Mouse (Mus musculus) gastrocnemius, postnatal 10 days (tissue): ENCODE data around the gene Fndc1. TPM values are rescaled to one million over a fixed set of nuclear protein-coding genes. Genes with fewer than 3 reads are reported as not detected.

Source experiments
- DNase-seq: peaks from one replicate; pipeline ENCODE4 v3.0.0; 2021; ENCODE audit warnings: mixed read lengths
- long read RNA-seq, 2 experiments: library from polyadenylated mRNA; stranded (forward); transcript quantifications; one replicate each; pipeline ENCODE4 v2.0.0; 2021
- total RNA-seq, 2 experiments: library from RNA; stranded (reverse); gene quantifications; 2 replicates each; pipeline ENCODE4 v1.2.3; 2021

The Fndc1 gene
- 100 to 1,000 TPM; 149 to 184 TPM for total RNA-seq
- long read RNA-seq, experiment 1, partial matches to known transcripts: 38 of 101 reads
- long read RNA-seq, experiment 1, other reads (novel, unspliced or antisense): 63 of 101 reads
- long read RNA-seq, experiment 2, full-length matches to known transcripts: 1 of 61 reads
- long read RNA-seq, experiment 2, partial matches to known transcripts: 32 of 61 reads
- long read RNA-seq, experiment 2, other reads (novel, unspliced or antisense): 28 of 61 reads

DNA sequence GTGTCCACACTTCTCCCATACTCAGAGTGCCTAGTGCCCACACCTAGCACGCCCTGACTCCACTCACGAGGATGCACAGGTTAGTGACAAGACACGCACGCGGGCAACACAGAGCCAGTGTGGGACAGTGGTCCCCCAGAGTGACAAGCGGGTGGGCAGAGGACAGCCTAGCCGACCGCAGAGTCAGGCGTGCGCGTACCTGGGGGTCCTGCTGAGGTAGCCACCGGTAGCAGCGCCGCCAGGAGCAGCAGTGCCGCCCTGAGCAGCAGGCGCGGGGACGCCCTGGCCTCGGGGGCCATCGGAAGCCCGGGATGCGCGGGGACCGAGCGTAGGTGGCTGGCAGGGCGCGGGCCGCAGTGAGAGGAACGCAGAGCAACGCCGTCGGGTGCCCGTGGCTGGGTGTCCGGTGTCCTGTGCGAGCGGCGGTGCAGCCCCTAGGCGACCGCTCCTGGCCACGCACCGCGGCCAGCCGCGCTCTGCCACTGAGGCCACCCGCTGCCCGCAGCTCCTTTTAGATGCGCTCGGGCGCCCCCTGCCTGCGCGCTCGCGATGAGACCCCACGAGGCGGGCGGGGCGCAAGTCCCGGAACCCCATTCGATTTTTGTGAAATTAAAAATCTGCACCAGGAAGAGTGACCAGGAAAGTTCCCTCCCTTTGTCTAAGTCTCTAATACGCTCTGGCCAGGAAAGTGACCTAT, at the start of gene Fndc1:
Gene Fndc1 (minus strand): TSS at position 484 of the 697 bp plus-strand sequence.
- DNase-seq: peak; percentile 85

- no peak for DNase-seq
These were observed 49.4 kb upstream of the Fndc1 start for GRCm38 (mm10) chr17:7876541-7876940.

GRCm38 (mm10) chr17:7875941-7876461, 48.9 kb upstream of the Fndc1 start:
- peak; percentile 42 for DNase-seq

GRCm38 (mm10) chr17:7874776-7875531, 47.9 kb upstream of the Fndc1 start:
- no peak for DNase-seq

- DNase-seq: peak; percentile 23
These were observed 46.3 kb upstream of the Fndc1 start for GRCm38 (mm10) chr17:7873382-7873781.

DNA sequence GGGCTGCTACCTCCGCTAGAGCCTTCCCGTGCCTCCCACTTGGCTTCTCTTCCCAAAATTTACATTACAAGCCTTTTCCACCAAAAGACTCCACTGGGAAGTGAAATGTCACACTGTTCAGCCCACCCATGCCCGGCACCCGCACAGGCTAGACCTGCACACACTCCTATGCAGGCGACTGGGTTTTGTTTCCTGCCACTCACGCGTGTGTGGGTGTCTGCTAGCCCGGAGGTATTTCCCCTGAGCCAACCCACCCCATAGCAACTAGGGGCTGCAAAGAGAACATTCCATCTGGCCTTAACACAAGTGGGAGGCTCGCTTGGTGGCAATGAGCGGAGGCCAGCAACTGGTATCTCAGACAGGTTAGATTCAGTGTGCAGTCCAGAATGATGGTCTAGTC, 44.7 kb upstream of the Fndc1 start:
- no peak for DNase-seq

- no peak for DNase-seq
These were observed 43.9 kb upstream of the Fndc1 start for GRCm38 (mm10) chr17:7870862-7871605.

DNA sequence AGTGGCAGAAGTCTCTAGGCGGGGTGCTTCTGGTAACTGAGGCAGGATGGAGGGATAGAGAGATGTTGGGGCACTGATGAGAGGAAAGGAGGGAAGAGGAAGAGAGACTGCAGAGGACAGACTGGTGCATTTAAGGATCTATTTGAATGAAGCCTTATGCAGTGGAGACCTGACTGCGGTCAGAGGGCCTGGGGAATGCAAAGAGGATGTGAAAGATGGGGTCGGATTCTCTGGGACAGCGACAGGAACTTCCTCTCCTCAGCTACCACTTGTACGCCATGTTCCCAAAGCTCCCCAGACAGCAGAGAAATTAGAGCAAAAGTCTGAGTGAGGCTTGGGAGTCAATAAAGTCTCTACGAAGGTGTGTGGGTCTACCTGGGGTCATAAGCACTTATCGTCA, 42.0 kb upstream of the Fndc1 start:
- DNase-seq: no peak

DNA sequence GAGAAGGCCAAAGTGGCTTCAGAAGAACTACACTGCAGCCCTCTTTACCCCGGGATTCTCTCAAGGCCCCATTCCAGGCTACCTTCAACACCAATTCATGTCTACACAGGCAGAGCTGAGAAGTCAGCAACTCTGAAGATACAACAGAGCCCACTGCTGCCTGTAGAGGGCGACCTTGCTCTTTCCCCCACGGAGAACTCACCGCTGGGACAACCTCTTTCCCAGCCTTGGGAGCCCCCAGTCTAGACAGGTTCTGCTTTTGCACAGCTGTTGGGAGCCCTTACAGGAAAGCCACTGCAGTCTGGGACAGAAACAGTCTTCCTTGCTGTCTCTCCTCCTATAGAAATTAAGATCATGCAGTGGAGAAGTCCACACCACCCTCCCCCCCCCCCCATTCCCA, 41.5 kb upstream of the Fndc1 start:
- DNase-seq: peak; percentile 77

- DNase-seq: peak; percentile 31
These were observed 37.6 kb upstream of the Fndc1 start for GRCm38 (mm10) chr17:7864740-7865139.

DNA sequence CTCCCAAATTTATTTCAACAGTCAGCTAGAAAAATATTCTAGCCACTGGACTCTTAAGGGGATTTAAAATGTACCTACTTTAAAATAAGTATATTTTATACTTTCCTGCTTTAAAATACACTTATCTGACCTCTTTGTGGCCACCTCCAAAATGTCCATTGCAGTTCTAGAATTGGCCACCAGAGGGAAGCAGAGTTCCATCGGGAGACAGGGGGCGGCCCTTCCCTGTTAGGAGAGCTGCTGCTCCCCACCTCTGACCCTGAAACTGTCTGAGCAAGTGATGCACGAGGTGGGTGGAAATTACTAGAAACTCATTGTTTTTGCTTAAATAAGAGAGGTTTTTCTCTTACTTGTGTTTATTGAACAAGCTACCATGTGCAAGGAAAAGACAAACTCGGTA, 36.6 kb upstream of the Fndc1 start:
- DNase-seq: peak; percentile 78

DNA sequence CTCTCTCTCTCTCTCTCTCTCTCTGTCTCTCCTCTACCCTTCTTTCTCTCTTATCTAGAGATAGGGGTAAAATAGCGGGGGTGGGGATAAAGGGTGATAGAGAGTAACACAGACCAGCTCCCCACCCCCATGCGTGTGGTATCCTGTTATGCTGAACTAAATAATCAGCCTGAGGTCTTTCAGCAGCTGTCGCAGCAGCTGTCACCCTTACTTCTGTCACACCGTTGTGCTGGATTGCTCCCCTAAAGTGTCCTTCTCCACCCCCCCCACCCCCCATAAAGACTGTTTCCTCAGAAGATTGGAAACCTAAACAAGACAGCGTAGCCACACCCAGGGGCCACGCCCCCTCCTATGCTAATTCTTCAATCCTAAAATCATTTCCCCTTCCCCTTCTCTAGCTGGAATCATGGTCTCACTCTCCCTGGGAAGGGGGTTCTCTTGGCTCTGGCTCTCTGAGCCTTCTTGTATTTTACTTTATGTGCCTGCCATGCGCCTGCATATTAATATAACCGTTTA, 33.8 kb upstream of the Fndc1 start:
- DNase-seq: no peak

DNA sequence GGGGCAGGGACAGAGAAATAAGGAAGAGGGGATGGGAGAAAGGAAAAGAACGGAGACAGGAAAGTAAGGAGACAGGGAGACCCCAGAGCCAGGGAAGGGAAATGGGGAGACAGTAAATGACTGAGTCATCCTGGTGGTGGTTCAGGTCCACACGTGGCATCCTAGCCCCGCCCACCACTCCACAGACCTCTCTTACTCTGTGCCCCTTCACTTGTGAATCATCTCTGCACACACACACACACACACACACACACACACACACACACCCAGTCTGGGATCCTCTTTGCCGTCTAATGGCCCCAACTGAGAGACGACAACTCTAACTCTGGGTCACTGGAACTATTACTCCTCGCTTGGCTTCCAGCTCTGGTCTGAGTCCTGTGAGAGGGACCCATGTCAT, 30.6 kb upstream of the Fndc1 start:
- no peak for DNase-seq

- DNase-seq: no peak
These were observed 28.7 kb upstream of the Fndc1 start for GRCm38 (mm10) chr17:7855851-7856250.

GRCm38 (mm10) chr17:7851979-7852378, 24.9 kb upstream of the Fndc1 start:
- DNase-seq: no peak

DNA sequence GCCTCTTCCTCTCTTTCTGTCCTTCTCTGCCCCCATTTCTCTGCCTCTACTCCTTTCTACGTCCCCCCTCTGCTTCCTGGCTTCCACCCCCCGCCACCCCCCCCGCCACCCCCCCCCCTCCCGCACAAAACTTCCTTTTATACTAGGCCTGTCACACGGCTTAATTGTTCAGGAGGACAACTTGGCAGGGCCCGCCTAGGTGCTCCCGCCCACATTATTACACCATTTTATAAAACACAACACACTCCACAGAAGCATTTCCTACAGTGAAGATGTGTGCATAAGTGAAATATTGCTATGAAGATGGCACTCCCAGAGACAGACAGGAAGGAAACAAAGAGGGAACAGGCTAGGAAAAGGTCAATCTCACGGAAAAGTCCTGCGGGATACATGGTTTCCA, 24.4 kb upstream of the Fndc1 start:
- DNase-seq: no peak

DNA sequence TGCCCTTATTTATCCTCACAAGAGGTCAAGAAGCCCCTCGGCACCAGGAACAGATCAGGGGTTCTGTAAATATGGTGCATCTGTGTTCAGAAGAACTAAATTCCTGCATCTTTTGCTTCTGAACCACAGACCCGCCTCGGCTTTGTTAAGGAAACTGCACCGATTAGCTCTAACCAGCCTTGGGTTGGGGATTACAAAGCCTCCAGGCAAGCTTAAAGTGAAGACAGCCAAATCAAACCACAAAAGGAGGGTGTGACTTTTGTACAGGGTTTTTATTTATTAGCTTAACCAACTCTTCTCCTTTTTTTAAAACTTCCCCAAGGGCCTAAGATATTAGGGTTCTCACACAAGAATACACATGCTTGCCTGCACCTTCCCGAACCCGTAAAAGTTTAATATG, 23.1 kb upstream of the Fndc1 start:
- DNase-seq: no peak

DNA sequence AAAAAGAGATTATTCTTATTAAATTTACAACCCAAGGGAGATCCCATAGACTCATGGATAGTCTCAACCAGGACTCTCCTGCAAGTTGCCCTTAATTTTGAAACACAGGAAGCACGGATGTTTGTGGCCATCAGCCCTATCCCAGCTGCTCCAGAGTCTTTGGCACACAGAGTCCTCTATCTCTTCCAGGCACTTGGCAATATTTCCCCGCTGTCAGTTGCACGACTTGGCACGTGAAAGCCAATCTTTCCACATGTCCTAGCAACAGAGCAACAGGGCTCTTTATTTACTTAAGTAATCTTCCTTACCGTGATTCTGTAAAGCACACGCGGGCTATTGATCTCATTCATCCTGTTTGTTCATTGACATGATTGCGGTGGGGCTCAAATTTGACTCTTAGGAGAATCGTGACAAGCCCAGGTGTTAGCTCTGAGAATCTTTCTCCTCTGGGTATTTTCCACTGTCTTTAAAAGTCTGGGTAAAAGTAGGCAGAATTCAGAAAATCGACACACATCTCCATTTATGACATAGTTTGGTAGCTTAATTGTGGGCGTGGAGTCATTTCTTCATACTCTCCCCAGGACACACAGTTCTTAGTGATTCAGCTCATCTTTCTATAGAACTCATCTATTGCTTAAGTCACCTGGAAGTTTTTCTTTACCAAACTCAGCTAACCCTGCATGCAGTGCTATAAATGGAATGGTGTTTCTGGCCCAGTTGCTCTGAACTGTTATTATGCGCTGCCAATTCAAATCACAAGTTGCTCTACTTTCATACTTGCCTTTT, 13.6 kb upstream of the Fndc1 start:
- peak; percentile 52 for DNase-seq

DNA sequence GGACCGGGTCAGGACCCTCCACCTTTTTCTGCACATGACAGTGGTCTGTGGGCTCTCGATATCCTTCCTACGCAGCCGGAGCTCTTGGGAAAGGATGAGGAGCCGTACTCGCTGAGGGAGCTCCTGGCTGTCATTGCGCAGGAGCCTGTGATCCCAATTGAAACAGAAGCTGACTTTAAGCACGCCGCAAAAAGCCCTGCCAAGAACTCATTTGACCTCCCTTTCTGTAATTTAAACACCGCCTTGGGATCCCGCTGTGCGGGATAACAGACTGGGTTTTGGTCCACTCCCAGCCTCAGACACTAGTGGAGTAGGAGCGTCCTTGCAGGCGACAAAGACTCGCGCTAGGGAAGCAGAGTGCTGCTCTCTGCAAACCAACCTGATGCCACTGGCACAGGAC, 484 bp upstream of the Fndc1 start:
- peak; percentile 32 for DNase-seq

DNA sequence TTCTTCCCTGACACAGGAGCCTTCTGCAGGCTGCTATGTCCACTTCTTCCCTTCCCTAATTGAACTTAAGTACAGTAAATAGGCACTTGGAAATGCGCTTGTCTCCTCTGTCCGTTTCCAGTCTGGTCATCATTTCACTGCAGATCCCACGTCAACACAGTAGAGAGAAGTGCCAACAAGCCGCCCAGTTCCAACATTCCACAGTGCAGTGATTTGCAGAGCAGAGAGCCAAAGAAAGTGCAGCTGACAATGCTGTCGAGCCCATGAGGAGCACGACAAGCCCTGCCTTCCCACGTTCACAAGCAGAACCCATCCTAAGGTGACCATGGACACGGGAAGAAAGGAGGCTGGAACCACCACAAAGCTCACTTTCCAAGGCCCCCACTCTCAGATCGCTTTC, 1.7 kb downstream of the Fndc1 start:
- peak; percentile 59 for DNase-seq

DNA sequence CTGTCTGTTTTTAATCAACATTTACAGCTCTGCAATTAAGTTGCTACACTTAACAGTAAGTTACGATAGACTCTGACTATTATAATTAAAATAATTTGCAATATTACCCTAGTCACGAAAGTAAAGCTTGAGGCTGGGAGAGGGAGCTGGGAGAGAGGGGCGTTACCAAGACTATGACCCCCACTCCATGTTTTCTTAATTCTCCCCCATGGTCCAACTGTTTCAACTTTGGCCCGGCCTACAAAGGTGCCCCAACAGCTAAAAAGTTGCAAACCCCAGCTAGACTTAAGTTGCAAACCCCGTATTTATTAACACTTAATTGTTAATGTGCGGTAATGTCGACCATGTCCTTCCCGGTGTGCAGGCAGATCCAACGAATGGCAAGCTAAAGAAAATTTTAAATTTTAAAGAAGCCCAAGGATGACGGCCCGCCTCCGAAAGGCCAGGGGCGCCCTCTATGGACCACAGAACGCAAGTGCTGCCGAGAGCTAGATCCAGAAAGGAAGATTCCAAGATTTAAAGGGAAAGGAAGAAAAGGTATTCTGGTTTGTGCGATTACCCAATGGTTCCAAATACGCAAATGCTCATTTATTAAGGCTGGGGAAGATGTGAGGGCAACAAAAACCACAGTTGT, 5.4 kb downstream of the Fndc1 start:
- DNase-seq: peak; percentile 78
